Mouse (Mus musculus) c-Kit-positive CD71-positive TER-119-negative erythroid progenitor cells, embryonic 14.5 days (primary cell): Measurements from ENCODE around the gene Prss46.
A peak's percentile ranks its signal among the peaks of the same experiment; 100 is the strongest.

ENCODE experiments used
- DNase-seq: peaks from one replicate; pipeline ENCODE4 v3.0.0-alpha.2; 2013; ENCODE audit warnings: low read depth

The Prss46 gene

GRCm38 (mm10) chr9:110858967-110859596 is 14.8 kb downstream of the Prss46 start:
- DNase-seq = peak; percentile 38

DNA sequence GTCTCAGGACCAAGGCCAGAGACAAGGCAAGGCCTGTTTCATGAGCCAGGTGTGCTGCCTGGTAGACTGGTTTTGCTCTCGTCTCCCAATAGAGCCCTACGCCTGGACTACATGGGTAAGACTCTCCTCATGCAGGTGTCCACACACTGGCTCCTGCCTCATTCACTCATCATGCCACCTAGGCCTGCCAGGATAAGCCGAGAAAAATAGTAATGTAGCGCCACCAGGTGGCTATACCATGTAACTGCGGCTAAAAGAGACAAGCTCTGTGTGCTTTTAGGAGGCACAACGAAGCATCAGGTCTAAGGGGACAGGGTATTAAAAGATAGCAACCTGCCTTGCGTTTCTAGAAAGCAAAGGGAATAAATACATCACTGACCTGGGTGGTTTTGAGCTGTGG is 26.7 kb downstream of the Prss46 start:
- DNase-seq = peak; percentile 47

DNA sequence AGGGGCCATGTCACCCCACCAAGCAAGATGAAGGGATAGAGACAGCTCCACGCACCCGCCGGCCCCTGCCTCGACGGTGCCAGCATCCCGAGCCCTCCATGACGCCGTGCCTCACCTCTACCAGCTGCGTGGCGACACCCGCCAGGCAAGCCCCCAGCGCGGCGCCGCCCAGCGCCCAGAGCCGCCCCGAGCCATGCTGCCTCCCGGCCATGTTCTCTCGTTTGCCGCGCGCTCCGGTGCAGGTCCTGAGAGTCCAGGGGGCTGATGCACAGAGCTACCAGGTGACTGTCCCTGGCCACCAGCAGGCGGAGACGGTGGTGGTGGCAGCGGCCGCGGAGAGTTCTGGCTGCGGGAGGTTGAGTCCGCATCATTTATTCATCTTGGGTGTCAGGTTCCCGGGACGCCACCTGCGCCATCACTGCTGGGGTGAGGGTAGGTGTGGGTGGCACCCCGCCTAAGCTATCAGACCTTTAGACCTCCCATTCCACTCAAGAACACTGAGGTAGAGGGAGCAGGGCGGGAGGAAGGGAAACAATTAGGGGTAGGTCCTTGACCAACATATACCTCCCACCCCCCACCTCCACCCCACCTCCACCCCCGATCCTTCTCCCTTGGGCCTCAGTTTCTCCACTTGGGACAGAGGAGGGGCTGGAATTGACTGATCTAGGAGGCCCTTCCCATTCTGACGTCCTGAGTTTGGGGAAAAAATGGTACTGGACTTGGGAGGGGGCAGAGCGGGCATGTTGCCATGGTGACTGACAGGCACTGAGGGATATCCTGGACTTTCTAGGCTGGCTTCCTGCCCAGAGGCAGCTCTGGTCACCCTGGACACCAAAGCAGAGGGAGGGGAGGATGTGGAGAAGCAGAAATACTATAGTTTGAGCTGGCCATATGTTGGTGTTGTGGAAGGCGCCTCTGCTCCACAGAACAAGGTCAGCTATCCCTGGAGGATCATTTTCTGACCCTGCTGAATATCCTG is 29.7 kb downstream of the Prss46 start:
- no peak for DNase-seq

DNA sequence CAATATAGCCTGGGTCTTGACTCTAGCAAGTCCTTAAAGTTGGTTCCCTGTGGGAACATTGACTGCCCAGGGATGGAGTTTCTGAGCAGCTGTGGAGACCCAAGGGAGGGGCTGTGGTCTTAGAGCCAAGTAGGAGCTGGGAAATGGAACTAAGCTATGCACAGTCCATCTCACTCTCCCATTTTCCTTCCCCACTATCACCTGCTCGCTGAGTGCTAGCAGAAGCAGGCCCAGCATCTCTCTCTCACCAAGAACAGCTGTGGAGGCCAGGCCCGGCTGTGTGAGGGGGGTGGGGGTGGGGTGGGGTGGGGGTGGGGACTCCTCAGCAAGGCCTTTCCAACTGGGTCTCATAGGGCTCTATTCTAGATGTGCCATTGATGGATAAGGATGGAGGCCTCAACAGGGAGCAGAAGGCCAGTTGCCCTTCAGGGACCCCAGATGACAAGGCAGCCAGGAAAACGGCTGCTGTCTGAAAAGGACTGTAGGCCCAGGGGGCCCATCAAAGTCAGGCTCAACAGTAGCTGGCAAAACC is 30.4 kb downstream of the Prss46 start:
- DNase-seq = no peak

GRCm38 (mm10) chr9:110875288-110875695 is 31.0 kb downstream of the Prss46 start:
- no peak for DNase-seq

DNA sequence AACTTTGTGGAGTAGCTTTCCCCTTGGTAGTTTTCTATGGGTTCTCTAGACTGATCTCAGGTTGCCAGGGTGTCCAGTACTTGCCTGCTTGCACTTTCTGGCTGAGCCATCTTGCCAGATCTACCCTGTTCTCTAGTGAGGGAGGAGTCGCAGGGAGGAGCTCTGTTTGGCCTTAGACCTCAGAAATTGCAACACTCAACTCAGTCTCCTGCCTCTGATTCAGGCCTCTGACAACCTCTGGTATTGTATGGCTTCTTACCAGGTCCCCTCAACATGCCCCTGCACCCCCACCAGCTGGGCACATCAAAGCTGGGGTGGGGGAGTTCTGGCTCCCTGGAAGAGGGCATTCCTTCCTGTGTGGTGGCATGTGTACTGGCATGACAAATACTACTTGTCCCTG is 33.0 kb downstream of the Prss46 start:
- no peak for DNase-seq

DNA sequence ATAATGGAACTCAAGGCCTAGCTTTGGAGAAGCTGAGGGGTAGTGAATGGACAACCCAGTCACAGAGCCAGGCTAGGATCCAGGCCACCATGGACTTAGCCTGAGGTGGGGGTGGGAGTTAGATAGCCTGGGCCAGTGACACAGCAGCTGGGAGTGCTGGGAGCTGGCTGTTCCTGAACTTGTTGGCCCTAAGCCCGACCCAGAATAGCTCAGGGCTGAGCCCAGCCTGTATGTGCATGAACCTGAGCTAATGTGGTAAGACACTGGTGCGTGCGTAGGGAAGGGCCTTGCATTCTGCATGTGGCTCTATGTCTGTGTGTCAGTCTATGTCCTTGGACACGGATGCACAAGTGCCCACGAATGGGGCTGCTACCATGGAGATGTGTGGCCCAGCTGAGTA is 33.6 kb downstream of the Prss46 start:
- DNase-seq = no peak

GRCm38 (mm10) chr9:110879191-110879920 is 35.0 kb downstream of the Prss46 start, which contains the start of gene Als2cl:
Gene Als2cl, plus strand, starts transcription at chr9:110879870.
- no peak for DNase-seq

DNA sequence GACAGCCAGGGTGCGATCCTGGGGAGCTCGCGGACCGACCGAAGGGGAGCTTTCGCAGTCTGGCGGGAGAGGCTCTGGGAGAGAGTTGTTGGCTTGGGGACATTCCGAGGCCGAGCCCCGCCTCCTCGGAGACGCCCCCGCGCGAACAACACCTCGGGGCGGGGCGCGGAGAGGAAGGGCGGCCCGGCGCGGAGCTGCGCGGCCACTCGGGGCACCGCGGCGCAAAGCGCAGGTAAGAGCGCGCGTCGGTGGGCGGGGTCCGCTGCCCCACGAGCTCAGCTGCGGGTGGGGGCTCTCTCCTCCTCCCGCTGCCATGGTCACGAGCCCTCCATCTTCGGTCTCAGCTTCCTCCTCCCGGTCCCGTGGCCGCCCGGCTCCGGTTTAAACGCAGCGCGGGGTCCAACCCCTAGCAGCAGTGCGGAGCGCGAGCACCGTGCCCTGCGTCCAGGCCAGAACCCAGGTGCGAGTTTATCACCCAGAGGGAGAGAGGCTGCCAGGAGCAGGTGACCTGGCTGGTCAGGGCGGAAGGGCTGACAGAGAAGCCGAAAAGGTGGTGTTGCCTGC is 35.8 kb downstream of the Prss46 start, which contains the start of gene Tmie:
Gene Tmie, minus strand, starts transcription at position 116 of the 564 bp plus-strand sequence.
- DNase-seq = no peak

- no peak for DNase-seq
Observed at GRCm38 (mm10) chr9:110880772-110881171, 36.5 kb downstream of the Prss46 start.

DNA sequence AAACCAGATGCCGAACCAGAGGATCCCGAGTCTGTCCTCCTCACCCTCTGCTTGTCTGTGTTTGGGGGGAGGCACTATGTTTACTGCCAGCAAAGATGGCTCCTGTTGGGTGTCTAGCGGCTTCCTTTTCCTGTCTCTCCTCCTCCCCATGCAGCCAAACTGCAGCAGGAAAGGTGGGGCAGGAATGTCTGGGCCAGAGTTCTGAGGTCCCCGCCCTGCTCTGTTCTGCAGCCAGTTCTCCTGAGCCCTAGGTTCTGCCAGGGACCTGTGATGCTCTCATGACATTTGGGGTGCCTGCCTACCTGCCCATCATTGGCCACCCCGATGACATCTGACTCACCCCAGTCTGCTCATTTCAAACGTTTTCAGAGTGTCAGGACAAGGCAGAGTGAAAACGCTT is 37.6 kb downstream of the Prss46 start:
- no peak for DNase-seq

- DNase-seq = no peak
Observed at GRCm38 (mm10) chr9:110887388-110888303, 43.3 kb downstream of the Prss46 start.

GRCm38 (mm10) chr9:110888935-110889334 is 44.6 kb downstream of the Prss46 start:
- DNase-seq = no peak

- DNase-seq = no peak
Observed at GRCm38 (mm10) chr9:110890026-110890783, 45.9 kb downstream of the Prss46 start.

DNA sequence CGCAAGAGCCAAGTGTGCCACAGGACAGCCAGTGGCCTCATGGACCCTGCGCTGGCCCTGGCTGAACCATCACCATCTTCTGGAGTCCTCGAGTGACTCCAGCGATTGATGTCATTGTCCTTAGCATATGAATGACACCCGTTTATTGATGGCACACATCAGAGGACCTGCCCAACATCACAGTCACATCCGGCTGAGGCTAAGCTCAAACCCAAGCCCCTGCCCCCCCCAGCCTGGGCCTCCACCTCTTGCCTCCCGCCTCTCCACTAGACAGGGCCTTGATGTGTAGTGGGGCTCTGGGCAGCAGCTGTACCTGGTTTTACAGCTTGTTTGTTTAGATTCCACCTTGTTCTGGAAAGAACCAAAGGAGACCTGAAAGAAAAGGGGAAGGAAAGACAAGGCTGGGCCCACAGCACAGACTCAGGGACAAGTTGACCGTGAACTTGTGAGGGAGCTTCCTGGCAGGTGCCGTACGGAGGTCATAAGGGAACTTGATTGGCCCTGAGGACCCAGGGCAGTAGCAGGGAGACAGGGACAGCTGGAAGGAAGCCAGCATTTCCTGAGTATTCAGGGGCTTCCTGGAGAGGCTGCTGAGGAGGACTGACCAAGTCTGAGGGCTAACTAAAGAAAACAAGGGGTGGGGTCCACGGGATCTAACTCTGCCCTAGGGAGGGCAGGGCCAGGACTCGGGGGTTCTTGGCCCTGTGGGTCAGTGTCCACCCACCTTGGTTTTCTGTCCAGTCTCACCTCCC is 46.9 kb downstream of the Prss46 start:
- DNase-seq = no peak

DNA sequence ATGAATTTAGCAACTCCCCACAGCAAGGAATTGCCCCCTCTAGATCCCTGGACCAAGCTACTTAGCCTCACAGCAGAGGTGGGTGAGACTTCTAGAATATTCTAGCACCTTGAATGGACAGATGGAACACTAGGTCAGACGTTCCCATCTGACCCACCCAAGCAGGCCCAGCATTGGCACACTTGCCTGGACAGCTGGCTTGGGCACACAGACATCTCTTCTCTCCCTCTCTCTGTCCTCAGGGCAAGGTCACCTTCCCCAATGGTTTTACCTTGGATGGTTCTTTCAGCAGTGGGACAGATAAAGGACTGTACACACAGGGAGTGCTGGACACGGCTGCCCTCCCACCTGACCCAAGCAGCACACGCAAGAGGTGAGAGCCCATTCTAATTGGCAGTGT is 48.2 kb downstream of the Prss46 start:
- DNase-seq = no peak

- no peak for DNase-seq
Observed at GRCm38 (mm10) chr9:110893429-110893828, 49.1 kb downstream of the Prss46 start.

DNA sequence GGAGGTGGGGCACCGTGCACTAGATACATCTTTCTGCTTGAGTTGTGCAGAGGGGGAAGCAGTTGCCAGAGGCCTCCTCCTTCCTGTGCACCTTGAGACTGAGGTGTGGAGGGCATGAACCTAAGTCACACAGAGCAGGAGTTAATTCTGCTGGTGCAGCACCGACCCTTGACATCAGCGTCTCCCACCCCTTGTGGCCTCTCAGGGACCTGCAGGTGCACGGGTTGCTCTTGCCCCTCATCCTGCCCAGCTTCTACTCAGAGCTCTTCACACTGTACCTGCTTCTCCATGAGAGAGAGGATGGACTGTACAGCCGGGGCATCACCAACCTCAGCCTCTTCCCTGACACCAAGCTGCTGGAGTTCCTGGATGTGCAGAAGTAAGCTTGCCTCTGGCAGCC is 51.2 kb downstream of the Prss46 start:
- no peak for DNase-seq

DNA sequence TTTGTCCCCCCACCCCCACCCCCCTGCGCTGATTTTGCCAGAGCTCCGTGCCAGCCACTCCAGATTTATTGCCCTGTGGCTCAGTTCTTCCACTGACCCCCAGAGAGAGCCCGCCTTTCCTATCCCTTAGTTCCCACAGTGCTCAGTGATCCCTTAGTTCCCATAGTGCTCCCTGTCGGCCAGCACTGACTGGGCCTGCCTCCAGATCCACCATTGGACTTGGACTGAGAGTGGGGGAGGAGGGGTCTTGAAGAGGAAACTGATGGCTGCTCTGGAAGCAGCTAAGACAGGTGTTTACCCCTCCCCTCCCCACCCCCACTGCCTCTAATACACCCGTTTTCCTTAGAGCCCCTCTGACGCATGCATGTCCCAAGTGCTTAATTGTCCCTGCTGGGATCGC is 51.7 kb downstream of the Prss46 start:
- DNase-seq = no peak
